Mouse (Mus musculus): ENCODE measurements at regions not wholly inside any gene's neighbourhood (a gene's known extent, or its start where the extent isn't known, plus 50 kb on each side); places are given as distances from the start of the nearest gene placed in this dataset.
"Not testable (repeated sequence)": the region's sequence is repeated elsewhere in the genome, so short reads cannot be mapped to it uniquely, and the experiment has no call there.

GRCm38 (mm10) chr15:93002002-93002904 lies 272.7 kb downstream of the Gxylt1 start:
- intact Hi-C loops (cut with DNase I) = no loop called here
- DNase-seq (ENCODE audit: low spot score in 2 of 2) = peak; percentile 22 to 35

GRCm38 (mm10) chr15:93001346-93002001 lies 273.5 kb downstream of the Gxylt1 start:
- peak; percentile 14 to 25 for DNase-seq (ENCODE audit: low spot score in 2 of 2)
- intact Hi-C loops (cut with DNase I) = no loop called here

- no peak for DNase-seq (ENCODE audit: low spot score in 2 of 2)
- intact Hi-C loops (cut with DNase I) = no loop called here
Observed at GRCm38 (mm10) chr15:93000121-93000520, 274.9 kb downstream of the Gxylt1 start.

- no peak for DNase-seq (ENCODE audit: low spot score in 2 of 2)
- intact Hi-C loops (cut with DNase I) = no loop called here
Observed at GRCm38 (mm10) chr15:92997933-92998332, 277.0 kb downstream of the Gxylt1 start.

GRCm38 (mm10) chr15:92994191-92994671 lies 280.7 kb downstream of the Gxylt1 start:
- intact Hi-C loops (cut with DNase I) = no loop called here
- no peak for DNase-seq (ENCODE audit: low spot score in 2 of 2)

- intact Hi-C loops (cut with DNase I) = no loop called here
- no peak for DNase-seq (ENCODE audit: low spot score in 2 of 2)
Observed at GRCm38 (mm10) chr15:92993538-92994190, 281.3 kb downstream of the Gxylt1 start.

- peak; percentile 8 to 27 for DNase-seq (ENCODE audit: low spot score in 2 of 2)
- intact Hi-C loops (cut with DNase I) = no loop called here
Observed at GRCm38 (mm10) chr15:92975774-92976173, 299.2 kb downstream of the Gxylt1 start.

- intact Hi-C loops (cut with DNase I) = no loop called here
- DNase-seq (ENCODE audit: low spot score in 2 of 2) = peak; percentile 19 to 27
Observed at GRCm38 (mm10) chr15:92974931-92975330, 300.0 kb downstream of the Gxylt1 start.

GRCm38 (mm10) chr15:92973651-92974229 lies 301.2 kb downstream of the Gxylt1 start:
- intact Hi-C loops (cut with DNase I) = no loop called here
- DNase-seq (ENCODE audit: low spot score in 2 of 2) = no peak

GRCm38 (mm10) chr15:92965556-92965955 lies 309.4 kb downstream of the Gxylt1 start:
- intact Hi-C loops (cut with DNase I) = no loop called here
- DNase-seq (ENCODE audit: low spot score in 2 of 2) = no peak

- no peak for DNase-seq (ENCODE audit: low spot score in 2 of 2)
- intact Hi-C loops (cut with DNase I) = no loop called here
Observed at GRCm38 (mm10) chr15:92964901-92965300, 310.1 kb downstream of the Gxylt1 start.

- DNase-seq (ENCODE audit: low spot score in 2 of 2) = no peak
- intact Hi-C loops (cut with DNase I) = no loop called here
Observed at GRCm38 (mm10) chr15:92964131-92964530, 310.8 kb downstream of the Gxylt1 start.

GRCm38 (mm10) chr15:92950912-92951311 lies 324.1 kb downstream of the Gxylt1 start:
- intact Hi-C loops (cut with DNase I); DNase-seq (ENCODE audit: low spot score in 2 of 2): not testable (repeated sequence)

- intact Hi-C loops (cut with DNase I) = no loop called here
- no peak for DNase-seq (ENCODE audit: low spot score in 2 of 2)
Observed at GRCm38 (mm10) chr15:92946216-92946615, 328.8 kb downstream of the Gxylt1 start.

GRCm38 (mm10) chr15:92903821-92904220 lies 371.2 kb downstream of the Gxylt1 start:
- DNase-seq (ENCODE audit: low spot score in 2 of 2) = no peak

GRCm38 (mm10) chr15:92897277-92897676 lies 377.7 kb downstream of the Gxylt1 start:
- intact Hi-C loops (cut with DNase I) = no loop called here
- no peak for DNase-seq (ENCODE audit: low spot score in 2 of 2)

More at GRCm38 (mm10) chr15:92903821-92904220, 371.2 kb downstream of the Gxylt1 start:
- intact Hi-C loops (cut with DNase I) = no loop called here

- intact Hi-C loops (cut with DNase I) = no loop called here
- no peak for DNase-seq (ENCODE audit: low spot score in 2 of 2)
Observed at GRCm38 (mm10) chr15:92895836-92896235, 379.1 kb downstream of the Gxylt1 start.

- no peak for DNase-seq (ENCODE audit: low spot score in 2 of 2)
- intact Hi-C loops (cut with DNase I) = no loop called here
Observed at GRCm38 (mm10) chr15:92876438-92876837, 398.5 kb downstream of the Gxylt1 start.

GRCm38 (mm10) chr15:92864106-92864505 lies 410.9 kb downstream of the Gxylt1 start:
- DNase-seq (ENCODE audit: low spot score in 2 of 2) = no peak
- intact Hi-C loops (cut with DNase I) = no loop called here

- intact Hi-C loops (cut with DNase I) = no loop called here
Observed at GRCm38 (mm10) chr15:92850854-92851253, 424.1 kb downstream of the Gxylt1 start.

More at GRCm38 (mm10) chr15:92850854-92851253, 424.1 kb downstream of the Gxylt1 start:
- no peak for DNase-seq (ENCODE audit: low spot score in 2 of 2)

Measured in left cerebral cortex, postnatal 36 days (tissue).